Mouse (Mus musculus) ES-Bruce4 (cell line): ENCODE data around the gene Ano4.

ENCODE experiments used
- CTCF ChIP-seq: IDR thresholded peaks from one replicate; pipeline ENCODE4 v1.8.1; 2011; ENCODE audit warnings: low read depth, low read length
- EP300 ChIP-seq: IDR thresholded peaks from 2 replicates; pipeline ENCODE4 v1.6.1; 2011; ENCODE audit warnings: low read depth, low read length; ENCODE audit not compliant: insufficient read depth
- POLR2A ChIP-seq: IDR thresholded peaks from one replicate; pipeline ENCODE4 v1.8.1; 2011; ENCODE audit warnings: low read length; ENCODE audit not compliant: insufficient read depth

DNA sequence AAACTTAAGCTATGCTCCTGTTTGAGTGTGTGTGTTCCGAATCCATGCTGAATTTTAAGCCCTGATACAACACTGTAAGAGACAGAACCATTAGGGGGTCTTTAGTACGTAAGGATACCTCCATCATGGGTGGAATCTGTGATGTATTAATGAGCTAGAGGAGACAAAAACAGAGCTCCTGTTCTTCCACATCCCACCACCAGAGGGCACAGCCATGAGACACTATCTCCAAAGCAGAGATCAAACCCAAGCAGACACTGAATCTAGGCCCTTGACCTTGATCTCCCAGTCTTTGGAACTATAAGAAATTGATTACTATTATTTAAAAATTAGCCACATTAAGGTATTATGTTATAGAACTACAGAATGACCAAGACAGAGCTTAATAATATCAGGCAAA is 138.7 kb downstream of the Ano4 start:
- TF ChIP-seq POLR2A: no peak
- no peak for TF ChIP-seq EP300
- TF ChIP-seq CTCF: no peak
